Mouse (Mus musculus) heart, adult 2 months (tissue): ENCODE results near the gene Snapc4. TPM values are rescaled to one million over a fixed set of nuclear protein-coding genes. Genes with fewer than 3 reads are reported as not detected.

Source experiments
- DNase-seq, 2 experiments: peaks; one replicate each; pipeline ENCODE4 v3.0.0; 2021
- H3K27ac ChIP-seq: fragments of 200-600 bp; 2 replicates; pipeline ENCODE4 v1.8.1; 2022
- H3K27me3 ChIP-seq: fragments of 200-500 bp; 2 replicates; pipeline ENCODE4 v1.6.1; 2012; ENCODE audit warnings: mild to moderate bottlenecking, low read length, inconsistent platforms, mixed read lengths; ENCODE audit not compliant: control insufficient read depth, insufficient read depth
- H3K36me3 ChIP-seq: fragments of 200-500 bp; 2 replicates; pipeline ENCODE4 v1.6.1; 2012; ENCODE audit warnings: low read length, inconsistent platforms; ENCODE audit not compliant: control insufficient read depth, insufficient read depth
- H3K4me1 ChIP-seq: fragments of 200-500 bp; 2 replicates; pipeline ENCODE4 v1.6.1; 2011; ENCODE audit warnings: low read length; ENCODE audit not compliant: control insufficient read depth, insufficient read depth
- H3K4me3 ChIP-seq: fragments of 200-600 bp; 2 replicates; pipeline ENCODE4 v1.8.1; 2022
- H3K79me2 ChIP-seq: fragments of 200-500 bp; replicated peaks from 2 replicates; pipeline ENCODE4 v1.6.1; 2012; ENCODE audit warnings: mild to moderate bottlenecking, inconsistent platforms, low read length, moderate library complexity, mixed read lengths; ENCODE audit not compliant: control insufficient read depth, insufficient read depth
- H3K9ac ChIP-seq: fragments of 200-500 bp; 2 replicates; pipeline ENCODE4 v1.6.1; 2012; ENCODE audit warnings: low read depth, mild to moderate bottlenecking, control low read depth, inconsistent platforms, low read length, mixed read lengths
- CTCF ChIP-seq: fragments of 200-600 bp; IDR thresholded peaks from 2 replicates; pipeline ENCODE4 v1.8.1; 2022; ENCODE audit warnings: antibody characterized with exemption, mild to moderate bottlenecking, moderate library complexity
- EP300 ChIP-seq: fragments of 200-500 bp; IDR thresholded peaks from 2 replicates; pipeline ENCODE4 v1.6.1; 2011; ENCODE audit warnings: low read depth, low read length, control low read depth; ENCODE audit not compliant: insufficient read depth
- POLR2A ChIP-seq: fragments of 200-500 bp; IDR thresholded peaks from 2 replicates; pipeline ENCODE4 v1.6.1; 2011; ENCODE audit warnings: mild to moderate bottlenecking, low read depth, low read length, control low read depth; ENCODE audit not compliant: insufficient read depth
- WGBS: fragments of 180-500 bp; shearing (Covaris S2); methylation state at CpG from one replicate; pipeline ENCODE4 v1.1.7; 2018; 5-methylcytosine and 5-hydroxymethylcytosine counted together
- intact Hi-C: fragments of 180-260 bp; cut with DNase I; formaldehyde crosslinking; loops from one replicate; pipeline ENCODE4 v1.15.1; 2025
- polyA plus RNA-seq: library from polyadenylated mRNA; depleted of rRNA; stranded (reverse); fragments of >200 nt; gene quantifications from 2 replicates; pipeline ENCODE4 v1.2.3, GENCODE M21; 2012
- total RNA-seq, 2 experiments: library from RNA; stranded (reverse); gene quantifications; 2 replicates each; pipeline ENCODE4 v1.2.3; 2021

The Snapc4 gene
- total and polyA plus RNA-seq, 3 experiments = 7.2 to 20.4 (median 9.5) TPM

DNA sequence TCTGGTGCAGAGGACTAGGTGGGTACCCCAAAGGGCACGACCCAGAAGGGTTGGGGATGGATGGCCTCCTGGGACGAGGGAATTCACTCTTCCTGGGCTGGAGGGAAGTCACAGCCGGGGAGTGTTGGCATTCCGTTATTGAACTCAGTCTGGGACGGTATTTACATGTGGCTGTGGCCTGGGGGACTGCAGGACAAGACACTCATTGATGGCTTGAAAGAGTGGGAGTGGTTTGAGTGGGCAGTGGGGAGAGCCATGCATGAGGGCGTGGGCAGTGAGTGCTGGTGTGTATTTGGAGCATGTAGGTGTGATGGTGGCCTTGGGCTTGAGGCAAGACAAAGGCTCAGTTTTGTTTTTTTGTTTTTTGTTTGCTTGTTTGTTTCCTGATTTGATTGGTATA lies 49.8 kb downstream of the Snapc4 start:
- Histone ChIP-seq H3K79me2 (no peaks in the 10 kb centered on the region), H3K27me3 (no peaks in the 10 kb centered on the region), H3K4me1 (peaks cover 5% of the 10 kb centered on the region), H3K27ac (peak overlapping the region; percentile 95; the same call in 1 of the 2 replicates), H3K4me3 (no peak overlapping the region), H3K36me3 (no peaks in the 10 kb centered on the region), H3K9ac (no peak overlapping the region)
- no peak for DNase-seq
- intact Hi-C loops = no loop called here
- WGBS = 82% methylated on average over 6 of the region's 6 CpGs
- TF ChIP-seq POLR2A (no peak), CTCF (no peak)

DNA sequence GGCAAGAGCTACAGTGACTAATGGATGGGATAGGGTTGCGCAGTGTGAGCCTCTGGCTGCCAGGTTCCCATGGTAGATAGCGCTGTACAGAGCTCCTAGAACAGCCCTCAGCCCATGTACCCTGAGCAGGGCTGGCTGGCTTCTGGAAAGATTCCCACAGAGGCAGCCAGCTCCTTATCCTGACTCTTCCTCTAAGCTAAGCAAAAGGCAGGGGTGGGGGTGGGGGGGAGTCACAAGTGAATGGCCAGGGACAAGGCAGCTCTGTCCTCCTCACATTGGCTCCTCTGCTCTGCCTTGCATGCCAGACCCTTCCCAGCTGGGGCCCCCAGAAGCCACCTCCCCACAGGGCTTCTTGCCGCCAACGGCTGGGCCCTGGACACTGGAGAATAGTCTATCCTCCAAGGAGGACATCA lies 50.4 kb downstream of the Snapc4 start:
- no peaks in the 10 kb centered on the region for H3K36me3 ChIP-seq
- no peak for DNase-seq
- peaks cover 9% of the 10 kb centered on the region for H3K4me1 ChIP-seq
- H3K27ac ChIP-seq = peak overlapping the region; percentile 95
- peak overlapping the region; percentile 40 for H3K9ac ChIP-seq
- TF ChIP-seq EP300 = 0 out of 2 replicates have a peak, but pooled peaks have one; percentile 7
- no peak for TF ChIP-seq CTCF
- no peak for TF ChIP-seq POLR2A
- H3K27me3 ChIP-seq = no peaks in the 10 kb centered on the region
- no peak overlapping the region for H3K4me3 ChIP-seq
- intact Hi-C loops = no loop called here
- WGBS = 60% methylated on average over 4 of the region's 4 CpGs
- H3K79me2 ChIP-seq = no peaks in the 10 kb centered on the region

DNA sequence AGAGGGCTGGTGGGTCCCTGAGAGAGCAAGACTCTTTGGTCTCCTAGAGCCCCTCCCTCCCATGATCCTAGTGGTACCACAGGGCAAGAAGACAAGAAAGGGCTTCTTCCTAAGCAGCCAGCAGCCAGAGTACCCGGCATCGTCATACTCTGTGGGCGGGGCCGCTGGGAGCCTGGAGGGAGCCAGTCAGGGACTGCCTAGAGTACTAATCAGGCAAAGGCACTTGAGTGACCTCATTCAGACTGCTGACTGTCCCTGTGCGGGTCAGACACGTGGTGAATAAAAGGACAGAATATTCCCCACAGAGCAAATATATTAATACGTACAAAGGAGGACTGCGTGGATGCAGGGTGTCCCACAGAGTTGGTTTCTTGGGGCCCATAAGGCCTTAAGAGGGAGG lies 51.1 kb downstream of the Snapc4 start:
- H3K27ac ChIP-seq = peak overlapping the region; percentile 95
- H3K79me2 ChIP-seq = no peaks in the 10 kb centered on the region
- DNase-seq = peak; percentile 75 to 86
- no peak overlapping the region for H3K4me3 ChIP-seq
- H3K9ac ChIP-seq = peak overlapping the region; percentile 40; the same call in 1 of the 2 replicates
- H3K4me1 ChIP-seq = peaks cover 9% of the 10 kb centered on the region
- no peaks in the 10 kb centered on the region for H3K27me3 ChIP-seq
- intact Hi-C loops = loop anchor here (5.0 kb wide), 2 partner anchors 118 to 233 kb away; partner anchors contain the start of gene Sec16a
- WGBS = 40% methylated on average over 8 of the region's 8 CpGs
- H3K36me3 ChIP-seq = no peaks in the 10 kb centered on the region
- 0 out of 2 replicates have a peak, but pooled peaks have one; percentile 12 for TF ChIP-seq POLR2A
- no peak for TF ChIP-seq CTCF
- TF ChIP-seq EP300 = peak; percentile 95

DNA sequence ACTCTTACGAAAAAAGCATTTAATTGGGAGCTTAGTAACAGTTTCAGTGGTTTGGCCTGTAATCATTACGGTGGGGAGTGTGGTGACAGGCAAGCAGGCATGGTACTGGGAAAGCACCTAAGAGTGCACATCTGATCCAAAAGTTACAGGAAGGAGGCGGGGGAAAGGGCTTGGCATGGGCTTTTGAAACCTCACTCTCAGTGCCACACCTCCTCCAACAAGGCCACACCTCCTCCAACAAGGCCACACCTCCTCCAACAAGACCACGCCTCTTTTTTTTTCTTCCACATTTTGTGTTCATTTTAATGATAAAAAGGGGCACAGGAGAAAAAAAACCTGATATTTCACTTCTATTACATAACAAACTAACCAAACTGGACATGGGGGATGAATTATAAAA lies 52.6 kb downstream of the Snapc4 start:
- H3K79me2 ChIP-seq = no peaks in the 10 kb centered on the region
- H3K27me3 ChIP-seq = no peaks in the 10 kb centered on the region
- H3K9ac ChIP-seq = no peak overlapping the region
- DNase-seq = peak in 1 of 2 experiments; percentile 18
- intact Hi-C loops = loop anchor here (5.0 kb wide), 2 partner anchors 119 to 234 kb away; partner anchors contain the start of gene Sec16a
- H3K4me3 ChIP-seq = no peak overlapping the region
- no peak for TF ChIP-seq POLR2A
- TF ChIP-seq EP300 = no peak
- TF ChIP-seq CTCF = no peak
- no peak overlapping the region for H3K27ac ChIP-seq
- peaks cover 9% of the 10 kb centered on the region for H3K4me1 ChIP-seq
- H3K36me3 ChIP-seq = no peaks in the 10 kb centered on the region
- WGBS = 80% methylated on average over 4 of the region's 4 CpGs

DNA sequence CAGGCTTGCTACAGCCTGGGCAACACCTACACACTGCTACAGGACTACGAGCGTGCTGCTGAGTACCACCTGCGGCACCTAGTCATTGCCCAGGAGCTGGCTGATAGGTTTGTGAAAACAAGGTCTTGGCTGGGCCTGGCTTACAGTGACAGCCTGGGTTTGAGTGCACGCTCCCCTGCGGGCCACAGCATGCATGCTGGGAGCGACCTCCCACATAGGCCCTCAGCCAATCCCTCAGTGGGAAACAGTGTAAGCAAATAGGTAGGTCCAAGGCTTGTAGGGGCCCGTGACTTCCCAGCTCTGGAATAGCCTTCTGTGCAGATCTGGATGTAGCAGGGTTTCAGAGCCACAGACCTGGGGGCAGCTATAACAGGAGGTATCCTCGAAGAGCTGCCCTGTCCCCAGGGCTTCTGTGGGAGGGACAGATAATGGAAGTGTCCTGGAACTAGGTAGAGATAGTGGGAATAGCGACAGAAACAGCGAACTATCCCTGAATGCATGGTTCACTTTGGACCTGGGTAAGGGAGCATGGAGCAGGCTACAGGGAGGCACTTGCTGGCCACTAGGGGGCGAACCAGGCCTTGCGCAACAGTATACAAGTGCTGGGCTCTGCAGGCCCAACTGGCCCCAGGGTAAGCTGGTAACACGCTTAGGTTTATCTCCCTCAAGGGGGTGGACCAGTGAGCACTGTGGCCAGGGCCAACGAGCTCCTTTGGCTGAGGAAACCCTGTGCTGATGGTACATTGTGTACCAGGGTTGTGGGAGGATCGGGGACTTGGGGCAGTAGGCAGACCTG lies 54.9 kb downstream of the Snapc4 start:
- DNase-seq = peak; percentile 75 to 77
- intact Hi-C loops = loop anchor here (1.0 to 5.0 kb wide), 4 partner anchors 27 to 237 kb away; partner anchors contain the start of genes Dnlz, Inpp5e and Sec16a
- Histone ChIP-seq H3K79me2 (no peaks in the 10 kb centered on the region), H3K4me1 (peaks cover 9% of the 10 kb centered on the region), H3K27ac (peak overlapping the region; percentile 28; the same call in 1 of the 2 replicates), H3K4me3 (no peak overlapping the region), H3K36me3 (no peaks in the 10 kb centered on the region), H3K27me3 (no peaks in the 10 kb centered on the region), H3K9ac (0 out of 2 replicates have a peak overlapping the region, but pooled peaks have one; percentile 25)
- 53% methylated on average over 15 of the region's 15 CpGs for WGBS
- no peak for TF ChIP-seq POLR2A
- peak; percentile 96 for TF ChIP-seq CTCF
- peak; percentile 91 for TF ChIP-seq EP300

DNA sequence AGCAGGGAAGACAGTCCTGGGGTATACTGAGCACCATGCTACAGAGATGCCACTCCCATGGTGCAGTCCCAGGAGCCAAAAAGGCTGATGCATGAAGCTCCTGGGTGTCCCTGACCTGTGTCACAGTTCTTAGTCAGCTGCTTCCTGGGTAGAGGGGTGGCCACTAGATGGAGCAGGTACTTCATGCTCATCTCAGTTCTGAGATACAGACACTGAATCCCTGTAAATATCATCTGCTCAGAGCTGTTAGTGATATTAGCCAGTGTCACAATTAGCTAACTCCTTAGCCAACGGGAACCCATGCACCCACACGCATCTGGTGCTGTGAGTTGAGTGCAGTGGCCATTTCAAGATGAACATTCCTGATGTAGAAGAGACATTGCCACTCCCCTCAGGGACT lies 55.5 kb downstream of the Snapc4 start:
- TF ChIP-seq POLR2A (0 out of 2 replicates have a peak, but pooled peaks have one; percentile 10), CTCF (peak; percentile 84), EP300 (peak; percentile 79; the same call in 1 of the 2 replicates)
- 28% methylated on average over 2 of the region's 2 CpGs for WGBS

More for the DNA sequence above, 55.5 kb downstream of the Snapc4 start:
- Histone ChIP-seq H3K27me3 (no peaks in the 10 kb centered on the region), H3K4me3 (no peak overlapping the region), H3K9ac (no peak overlapping the region), H3K27ac (no peak overlapping the region; the same call in 1 of the 2 replicates), H3K36me3 (no peaks in the 10 kb centered on the region), H3K79me2 (no peaks in the 10 kb centered on the region), H3K4me1 (peaks cover 9% of the 10 kb centered on the region)
- peak; percentile 32 to 47 for DNase-seq
- intact Hi-C loops = loop anchor here (1.0 to 5.0 kb wide), 4 partner anchors 27 to 237 kb away; partner anchors contain the start of genes Dnlz, Inpp5e and Sec16a
